Mouse (Mus musculus): ENCODE results near the gene Pnmt. TPM values are rescaled to one million over a fixed set of nuclear protein-coding genes. Genes with fewer than 3 reads are reported as not detected.

Pnmt gene
- 4.2 TPM in 1 of 2 replicates, not detected in the other for total RNA-seq (2014; rRNA removed; ENCODE audit: low replicate concordance)
- polyA plus RNA-seq (2015; fragmentation: Nextera tagmentation; extraction: Ambion mirVana), result 0.26 TPM in 1 of 2 replicates, not detected in the other

- Histone ChIP-seq H3K4me2 (ENCODE audit: low read depth, low read length) (peak within 1 kb of the TSS; percentile 80), H3K4me1 (ENCODE audit: control insufficient read depth, insufficient read depth) (peaks cover 13% of the 10 kb centered on the region; the same call in 1 of the 2 replicates), H3K4me3 (ENCODE audit: low read depth, low read length) (peak within 1 kb of the TSS; percentile 50; the same call in 1 of the 2 replicates), H3K9ac (replicated peaks; ENCODE audit: low read depth, low read length) (peak within 1 kb of the TSS; percentile 67), H3K36me3 (replicated peaks; ENCODE audit: control insufficient read depth, insufficient read depth, low read length) (no peaks in the 10 kb centered on the region), H3K27ac (ENCODE audit: low read depth) (no peak within 1 kb of the TSS), H3K27me3 (ENCODE audit: control insufficient read depth, insufficient read depth, low read length) (0 out of 2 replicates have a peak, but pooled peaks cover 6% of the 10 kb centered on the region), H3K9me3 (replicated peaks; ENCODE audit: control insufficient read depth, low read length) (no peaks in the 10 kb centered on the region)
- no peak for DNase-seq (ENCODE audit: low spot score)
- WGBS, result 53% methylated on average over 24 of the region's 25 CpGs
- ATAC-seq (ENCODE audit: insufficient read depth, low read depth), result no peak
- TF ChIP-seq CTCF (IDR thresholded peaks at IDR 0.05; ENCODE audit: low read depth) (no peak), EP300 (IDR thresholded peaks at IDR 0.05; ENCODE audit: low read depth) (no peak)
Measured at GRCm38 (mm10) chr11:98385638-98386585, at the start of gene Pnmt. TSS of gene Pnmt (plus strand) at chr11:98386450.

DNA sequence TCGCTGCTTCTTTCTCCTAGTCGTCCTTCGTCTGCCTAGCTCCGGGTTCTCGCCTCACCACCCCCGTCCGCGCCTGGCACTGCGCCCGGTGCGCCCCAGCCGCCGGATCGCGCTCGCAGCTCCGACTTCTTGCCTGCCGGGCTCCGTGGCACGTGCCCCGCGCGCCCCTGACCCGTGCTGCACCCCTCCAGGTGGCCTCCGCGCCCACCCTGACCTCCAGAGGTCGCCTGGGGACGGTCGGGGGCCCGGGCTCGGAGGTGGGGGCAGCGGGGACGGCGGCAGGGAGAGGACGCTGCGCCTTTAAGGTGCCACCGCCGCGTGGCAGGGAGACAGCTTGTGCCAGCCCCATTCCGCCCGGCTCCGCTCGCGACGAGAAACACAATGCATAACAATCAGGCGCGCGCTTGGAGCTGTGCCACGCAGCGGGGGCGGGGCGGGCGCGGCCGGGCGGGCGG is 47.7 kb upstream of the Pnmt start:
- no peak for TF ChIP-seq CTCF (IDR thresholded peaks at IDR 0.05; ENCODE audit: low read depth)
- TF ChIP-seq EP300 (IDR thresholded peaks at IDR 0.05; ENCODE audit: low read depth), result no peak
- Histone ChIP-seq H3K4me3 (ENCODE audit: low read depth, low read length) (peak overlapping the region; percentile 62), H3K4me2 (ENCODE audit: low read depth, low read length) (peak overlapping the region; percentile 99), H3K4me1 (ENCODE audit: control insufficient read depth, insufficient read depth) (no peaks in the 10 kb centered on the region), H3K27ac (ENCODE audit: low read depth) (no peak overlapping the region; the same call in 1 of the 2 replicates), H3K36me3 (replicated peaks; ENCODE audit: control insufficient read depth, insufficient read depth, low read length) (no peaks in the 10 kb centered on the region), H3K9ac (replicated peaks; ENCODE audit: low read depth, low read length) (peak overlapping the region; percentile 60), H3K27me3 (ENCODE audit: control insufficient read depth, insufficient read depth, low read length) (peaks cover 82% of the 10 kb centered on the region), H3K9me3 (replicated peaks; ENCODE audit: control insufficient read depth, low read length) (no peaks in the 10 kb centered on the region)
- ATAC-seq (ENCODE audit: insufficient read depth, low read depth), result 0 out of 2 replicates have a peak, but pooled peaks have one; percentile 13
- WGBS, result under 1% methylated on average over 48 of the region's 57 CpGs
- no peak for DNase-seq (ENCODE audit: low spot score)

DNA sequence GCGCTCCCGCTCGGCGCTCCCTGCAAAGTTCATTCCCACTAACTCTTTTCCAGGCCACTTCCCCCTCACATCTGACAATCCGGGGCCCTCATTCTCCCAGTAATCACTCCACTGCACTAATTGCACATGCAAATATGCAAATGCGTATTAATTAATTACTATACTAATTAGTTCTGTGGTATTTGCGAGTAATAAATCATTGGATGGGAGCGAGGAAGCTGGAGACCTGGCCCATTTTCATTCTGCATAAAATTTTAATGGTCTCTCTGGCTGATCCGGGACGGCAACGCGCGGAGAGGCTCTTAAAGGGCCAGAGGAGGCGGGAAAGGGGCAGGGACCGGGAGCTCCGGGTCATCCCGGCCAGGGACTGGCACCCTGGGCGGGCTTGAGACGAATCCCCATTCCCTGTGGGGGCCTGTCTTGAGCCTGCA is 47.2 kb upstream of the Pnmt start:
- Histone ChIP-seq H3K9ac (replicated peaks; ENCODE audit: low read depth, low read length) (peak overlapping the region; percentile 60), H3K4me1 (ENCODE audit: control insufficient read depth, insufficient read depth) (no peaks in the 10 kb centered on the region), H3K9me3 (replicated peaks; ENCODE audit: control insufficient read depth, low read length) (no peaks in the 10 kb centered on the region), H3K4me2 (ENCODE audit: low read depth, low read length) (peak overlapping the region; percentile 99), H3K27ac (ENCODE audit: low read depth) (no peak overlapping the region; the same call in 1 of the 2 replicates), H3K36me3 (replicated peaks; ENCODE audit: control insufficient read depth, insufficient read depth, low read length) (no peaks in the 10 kb centered on the region), H3K4me3 (ENCODE audit: low read depth, low read length) (peak overlapping the region; percentile 62), H3K27me3 (ENCODE audit: control insufficient read depth, insufficient read depth, low read length) (peaks cover 76% of the 10 kb centered on the region)
- no peak for TF ChIP-seq CTCF (IDR thresholded peaks at IDR 0.05; ENCODE audit: low read depth)
- ATAC-seq (ENCODE audit: insufficient read depth, low read depth) (no peak), DNase-seq (ENCODE audit: low spot score) (no peak)
- WGBS, result 1% methylated on average over 19 of the region's 19 CpGs

DNA sequence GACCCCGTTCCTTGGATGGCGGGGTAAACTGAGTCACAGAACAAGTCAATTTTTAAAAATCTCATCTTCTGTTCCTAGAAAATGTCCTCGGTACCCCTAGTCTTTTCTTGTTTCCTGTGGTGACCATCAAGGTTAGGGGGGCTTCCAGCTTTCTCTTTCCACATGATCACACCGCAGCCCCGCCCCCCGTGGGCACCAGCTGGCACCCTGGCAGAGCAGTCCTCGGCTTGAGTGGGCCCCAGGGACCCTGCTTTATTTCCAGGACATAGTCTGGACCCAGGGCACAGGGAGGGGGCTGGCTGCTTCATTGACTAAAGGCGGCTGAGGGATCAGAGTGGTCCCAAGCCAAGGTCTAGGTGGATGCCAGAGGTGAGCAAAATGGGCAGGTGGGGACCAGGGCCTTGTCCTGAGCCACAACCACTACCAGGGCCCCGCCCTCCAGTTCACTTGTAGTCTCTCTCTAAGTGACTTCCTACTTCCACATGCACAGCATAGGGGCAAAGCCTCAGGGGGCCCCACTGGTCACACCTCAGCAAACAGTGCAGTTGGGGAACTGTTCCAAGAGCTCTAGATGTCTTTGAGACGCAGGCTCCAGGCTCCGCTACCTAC is 46.5 kb upstream of the Pnmt start:
- WGBS, result 25% methylated on average over 11 of the region's 11 CpGs
- DNase-seq (ENCODE audit: low spot score) (no peak), ATAC-seq (ENCODE audit: insufficient read depth, low read depth) (no peak)
- H3K4me2 ChIP-seq (ENCODE audit: low read depth, low read length), result peak overlapping the region; percentile 99
- TF ChIP-seq CTCF (IDR thresholded peaks at IDR 0.05; ENCODE audit: low read depth) (no peak), EP300 (IDR thresholded peaks at IDR 0.05; ENCODE audit: low read depth) (no peak)
- peak overlapping the region; percentile 60; the same call in 1 of the 2 replicates for H3K9ac ChIP-seq (replicated peaks; ENCODE audit: low read depth, low read length)
- no peak overlapping the region for H3K27ac ChIP-seq (ENCODE audit: low read depth)
- H3K4me3 ChIP-seq (ENCODE audit: low read depth, low read length), result peak overlapping the region; percentile 62
- H3K27me3 ChIP-seq (ENCODE audit: control insufficient read depth, insufficient read depth, low read length), result peaks cover 69% of the 10 kb centered on the region
- H3K4me1 ChIP-seq (ENCODE audit: control insufficient read depth, insufficient read depth), result no peaks in the 10 kb centered on the region
- H3K9me3 ChIP-seq (replicated peaks; ENCODE audit: control insufficient read depth, low read length), result no peaks in the 10 kb centered on the region
- H3K36me3 ChIP-seq (replicated peaks; ENCODE audit: control insufficient read depth, insufficient read depth, low read length), result no peaks in the 10 kb centered on the region

DNA sequence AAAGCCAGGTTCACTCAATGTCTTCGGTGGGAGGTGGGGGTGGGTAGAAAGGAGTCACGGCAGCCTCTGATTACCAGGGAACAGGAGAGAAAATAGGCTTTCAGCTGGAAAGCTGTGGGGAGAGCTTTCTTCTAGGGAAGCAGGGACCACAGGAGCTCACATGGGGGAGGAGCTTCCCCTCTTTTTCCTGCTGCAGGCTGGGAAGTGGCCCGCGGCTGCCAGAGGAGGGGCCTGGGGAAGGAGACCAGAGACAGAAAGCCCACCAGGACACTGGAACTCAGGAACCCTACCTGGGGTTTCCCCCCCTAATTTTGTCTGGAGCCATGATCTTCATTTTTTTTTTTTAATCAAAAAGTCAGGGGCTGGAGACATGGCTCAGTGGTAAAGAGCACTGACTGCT is 45.7 kb upstream of the Pnmt start:
- no peak overlapping the region for H3K9ac ChIP-seq (replicated peaks; ENCODE audit: low read depth, low read length)
- no peak overlapping the region for H3K4me3 ChIP-seq (ENCODE audit: low read depth, low read length)
- 25% methylated on average over 2 of the region's 4 CpGs for WGBS
- DNase-seq (ENCODE audit: low spot score) (no peak), ATAC-seq (ENCODE audit: insufficient read depth, low read depth) (no peak)
- no peaks in the 10 kb centered on the region for H3K9me3 ChIP-seq (replicated peaks; ENCODE audit: control insufficient read depth, low read length)
- no peak overlapping the region for H3K27ac ChIP-seq (ENCODE audit: low read depth)
- TF ChIP-seq CTCF (IDR thresholded peaks at IDR 0.05; ENCODE audit: low read depth) (no peak), EP300 (IDR thresholded peaks at IDR 0.05; ENCODE audit: low read depth) (no peak)
- no peaks in the 10 kb centered on the region for H3K36me3 ChIP-seq (replicated peaks; ENCODE audit: control insufficient read depth, insufficient read depth, low read length)
- peaks cover 61% of the 10 kb centered on the region for H3K27me3 ChIP-seq (ENCODE audit: control insufficient read depth, insufficient read depth, low read length)
- no peak overlapping the region for H3K4me2 ChIP-seq (ENCODE audit: low read depth, low read length)
- H3K4me1 ChIP-seq (ENCODE audit: control insufficient read depth, insufficient read depth), result no peaks in the 10 kb centered on the region

All from heart, postnatal 0 days (tissue).